Mouse (Mus musculus) liver, embryonic 14.5 days (tissue): Measurements from ENCODE around the gene Ldhd.

Experiments used
- CTCF ChIP-seq: IDR thresholded peaks from 2 replicates; pipeline ENCODE4 v1.5.1; 2016; ENCODE audit warnings: antibody characterized with exemption, low read depth, control low read depth
- EP300 ChIP-seq: IDR thresholded peaks from 2 replicates; pipeline ENCODE4 v1.6.1; 2016; ENCODE audit warnings: antibody characterized with exemption, low read depth

DNA sequence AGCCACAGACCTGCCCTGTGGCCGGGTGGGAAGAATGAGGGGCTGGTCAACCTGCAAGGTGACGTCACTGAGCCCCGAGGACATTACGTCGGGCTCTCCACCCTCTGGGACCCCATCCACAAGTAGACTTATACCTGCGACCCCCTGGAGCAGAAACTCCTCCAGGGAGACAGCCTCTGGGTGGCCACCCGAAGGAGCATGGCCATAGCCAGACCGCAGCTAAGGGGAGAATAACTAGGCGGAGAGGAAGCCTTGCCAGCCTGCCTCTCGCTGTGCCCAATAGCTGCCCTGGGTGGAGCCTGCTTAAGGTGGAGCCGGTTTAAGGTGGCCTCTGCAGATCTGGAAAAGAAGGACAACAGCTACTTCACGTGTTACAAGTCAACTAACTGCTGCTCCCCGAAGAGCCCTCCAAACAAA lies at the start of gene Ldhd:
- 0 out of 2 replicates have a peak, but pooled peaks have one; percentile 0 for TF ChIP-seq CTCF
- TF ChIP-seq EP300 = no peak
